Mouse (Mus musculus) midbrain, embryonic 15.5 days (tissue): ENCODE data around the gene Ak2. TPM values are rescaled to one million over a fixed set of nuclear protein-coding genes. Genes with fewer than 3 reads are reported as not detected.

ENCODE experiments used
- ATAC-seq: fragments of 200-750 bp; cut with Nextera tagmentation; replicated peaks from 2 replicates; pipeline ENCODE4 v1.8.0; 2017; ENCODE audit warnings: moderate TSS enrichment
- H3K27ac ChIP-seq: fragments of 300-500 bp; sonication (generic); 2 replicates; pipeline ENCODE4 v1.5.1; 2015; ENCODE audit warnings: mild to moderate bottlenecking, inconsistent platforms
- H3K27me3 ChIP-seq: fragments of 300-500 bp; sonication (generic); replicated peaks from 2 replicates; pipeline ENCODE4 v1.6.1; 2015; ENCODE audit warnings: inconsistent platforms
- H3K36me3 ChIP-seq: fragments of 300-500 bp; sonication (generic); replicated peaks from 2 replicates; pipeline ENCODE4 v1.6.1; 2015; ENCODE audit warnings: inconsistent platforms
- H3K4me1 ChIP-seq: fragments of 300-500 bp; sonication (generic); 2 replicates; pipeline ENCODE4 v1.6.1; 2015; ENCODE audit warnings: inconsistent platforms
- H3K4me2 ChIP-seq: fragments of 300-500 bp; sonication (generic); 2 replicates; pipeline ENCODE4 v1.6.1; 2015; ENCODE audit warnings: inconsistent platforms, mild to moderate bottlenecking, moderate library complexity
- H3K4me3 ChIP-seq: fragments of 300-500 bp; sonication (generic); 2 replicates; pipeline ENCODE4 v1.5.1; 2015; ENCODE audit warnings: mild to moderate bottlenecking, inconsistent platforms
- H3K9ac ChIP-seq: fragments of 300-500 bp; sonication (generic); 2 replicates; pipeline ENCODE4 v1.6.1; 2015; ENCODE audit warnings: mild to moderate bottlenecking, inconsistent platforms
- H3K9me3 ChIP-seq: fragments of 300-500 bp; sonication (generic); 2 replicates; pipeline ENCODE4 v1.6.1; 2016; ENCODE audit warnings: inconsistent platforms
- WGBS: fragments of 180-500 bp; shearing (Covaris S2); methylation state at CpG from one replicate; pipeline ENCODE4 v1.1.7; 2015; ENCODE audit warnings: mixed read lengths; 5-methylcytosine and 5-hydroxymethylcytosine counted together
- polyA plus RNA-seq: library from polyadenylated mRNA; unstranded; fragments of >200 nt; fragmentation: Nextera tagmentation; extraction: Ambion mirVana; gene quantifications from 2 replicates; pipeline ENCODE4 v1.2.1, GENCODE M21; 2015

The Ak2 gene
- polyA plus RNA-seq, 1 experiment from 2014 or later, result 82.4 TPM

DNA sequence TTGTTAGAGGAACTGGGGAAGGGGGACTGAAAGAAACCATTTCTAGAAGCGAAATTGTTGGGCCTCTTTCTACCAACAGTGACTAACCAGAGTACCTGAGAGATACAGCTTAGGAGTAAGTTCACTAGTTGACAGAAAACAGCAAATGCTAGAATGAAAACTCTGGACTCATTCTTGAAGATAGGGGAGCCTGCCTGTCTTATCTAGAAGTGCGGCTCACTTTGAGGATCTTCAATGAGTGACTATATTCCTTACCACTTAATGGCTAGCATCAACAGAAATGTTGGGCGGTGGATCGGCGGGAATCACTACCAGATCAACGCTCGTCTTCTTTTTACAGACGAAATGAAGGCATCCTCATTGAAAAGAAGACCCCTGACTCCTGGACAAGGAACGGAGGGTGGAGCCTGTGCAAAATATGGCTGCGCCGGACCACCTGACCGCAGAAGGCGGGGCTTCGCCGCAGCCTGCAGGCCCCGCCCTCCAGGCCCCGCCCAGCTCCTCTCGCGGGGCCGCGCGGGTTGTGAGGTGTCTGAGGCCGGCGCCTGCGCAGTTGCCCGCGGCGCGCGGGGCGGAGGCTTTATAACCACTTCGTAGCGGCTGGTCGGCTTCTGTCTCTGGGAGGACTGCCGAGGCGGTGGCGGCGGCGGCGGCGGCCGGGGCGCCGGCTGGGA is 65.9 kb downstream of the Ak2 start:
- H3K4me1 ChIP-seq, result peaks cover 34% of the 10 kb centered on the region
- peak overlapping the region; percentile 83 for H3K4me2 ChIP-seq
- WGBS, result 3% methylated on average over 42 of the region's 44 CpGs
- peak; percentile 97 for ATAC-seq
- peak overlapping the region; percentile 93 for H3K27ac ChIP-seq
- H3K4me3 ChIP-seq, result peak overlapping the region; percentile 85
- no peaks in the 10 kb centered on the region for H3K27me3 ChIP-seq
- H3K9me3 ChIP-seq, result no peaks in the 10 kb centered on the region
- H3K36me3 ChIP-seq, result no peaks in the 10 kb centered on the region
- H3K9ac ChIP-seq, result peak overlapping the region; percentile 82

DNA sequence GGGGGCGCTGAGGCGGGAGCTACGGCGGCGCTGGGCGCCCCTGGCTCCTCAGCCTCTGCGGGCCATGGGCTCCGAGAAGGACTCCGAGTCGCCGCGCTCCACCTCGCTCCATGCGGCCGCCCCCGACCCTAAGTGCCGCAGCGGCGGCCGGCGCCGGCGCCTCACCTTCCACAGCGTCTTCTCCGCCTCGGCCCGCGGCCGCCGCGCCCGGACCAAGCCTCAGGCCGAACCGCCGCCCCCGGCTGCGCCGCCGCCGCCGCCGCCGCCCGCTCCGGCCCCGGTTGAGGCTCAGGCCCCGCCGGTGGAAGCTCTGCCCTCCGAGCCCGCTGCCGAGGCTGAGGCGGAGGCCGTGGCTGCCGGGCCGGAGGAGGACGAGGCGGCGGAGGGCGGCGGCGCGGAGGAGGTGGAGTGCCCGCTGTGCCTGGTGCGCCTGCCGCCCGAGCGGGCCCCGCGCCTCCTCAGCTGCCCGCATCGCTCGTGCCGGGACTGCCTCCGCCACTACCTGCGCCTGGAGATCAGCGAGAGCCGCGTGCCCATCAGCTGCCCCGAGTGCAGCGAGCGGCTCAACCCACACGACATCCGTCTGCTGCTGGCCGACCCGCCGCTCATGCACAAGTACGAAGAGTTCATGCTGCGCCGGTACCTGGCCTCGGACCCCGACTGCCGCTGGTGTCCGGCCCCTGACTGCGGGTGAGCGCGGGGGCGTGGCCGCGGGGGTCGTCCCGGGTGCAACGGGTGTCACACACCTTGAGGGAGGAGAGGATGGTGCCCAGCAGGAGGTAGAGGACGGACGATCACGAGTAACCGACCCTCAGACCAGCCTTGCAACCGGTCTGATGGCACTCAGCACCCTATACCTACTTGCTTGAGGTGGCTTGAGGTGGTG is 66.7 kb downstream of the Ak2 start, which contains the start of gene Rnf19b:
Rnf19b (plus strand) TSS at position 65 of the 886 bp plus-strand sequence.
- no peaks in the 10 kb centered on the region for H3K9me3 ChIP-seq
- H3K27ac ChIP-seq, result peak within 1 kb of the TSS; percentile 93
- peaks cover 34% of the 10 kb centered on the region for H3K4me1 ChIP-seq
- H3K36me3 ChIP-seq, result no peaks in the 10 kb centered on the region
- WGBS, result under 1% methylated on average over 95 of the region's 107 CpGs
- peak; percentile 67 for ATAC-seq
- H3K4me3 ChIP-seq, result peak within 1 kb of the TSS; percentile 85
- H3K27me3 ChIP-seq, result no peaks in the 10 kb centered on the region
- H3K4me2 ChIP-seq, result peak within 1 kb of the TSS; percentile 83
- H3K9ac ChIP-seq, result peak within 1 kb of the TSS; percentile 82

DNA sequence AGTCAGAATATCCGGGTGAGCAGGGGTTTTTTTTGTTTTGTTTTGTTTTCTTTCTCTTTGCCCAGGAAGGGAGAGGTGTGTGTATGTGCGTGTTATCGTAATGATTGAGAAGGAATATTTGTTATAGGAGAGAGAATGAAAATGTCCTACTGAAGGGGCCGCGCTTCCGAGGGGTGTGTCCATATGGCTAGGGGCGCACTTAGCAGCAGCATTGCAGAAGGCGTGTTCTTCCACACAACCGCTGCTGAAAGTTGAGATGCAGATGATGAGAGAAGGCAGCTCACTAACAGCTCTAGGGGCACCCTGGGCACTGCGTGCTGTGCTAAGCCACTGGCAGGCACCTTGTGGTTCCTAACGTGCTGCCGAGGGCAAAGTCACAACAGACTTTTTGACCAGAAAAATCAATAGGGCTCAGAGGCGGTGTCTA is 67.4 kb downstream of the Ak2 start:
- H3K4me1 ChIP-seq, result peaks cover 34% of the 10 kb centered on the region
- no peak for ATAC-seq
- H3K27me3 ChIP-seq, result no peaks in the 10 kb centered on the region
- H3K9me3 ChIP-seq, result no peaks in the 10 kb centered on the region
- H3K4me3 ChIP-seq, result peak overlapping the region; percentile 85
- 2% methylated on average over 13 of the region's 13 CpGs for WGBS
- H3K36me3 ChIP-seq, result no peaks in the 10 kb centered on the region
- H3K9ac ChIP-seq, result peak overlapping the region; percentile 82
- peak overlapping the region; percentile 83 for H3K4me2 ChIP-seq
- H3K27ac ChIP-seq, result peak overlapping the region; percentile 93

DNA sequence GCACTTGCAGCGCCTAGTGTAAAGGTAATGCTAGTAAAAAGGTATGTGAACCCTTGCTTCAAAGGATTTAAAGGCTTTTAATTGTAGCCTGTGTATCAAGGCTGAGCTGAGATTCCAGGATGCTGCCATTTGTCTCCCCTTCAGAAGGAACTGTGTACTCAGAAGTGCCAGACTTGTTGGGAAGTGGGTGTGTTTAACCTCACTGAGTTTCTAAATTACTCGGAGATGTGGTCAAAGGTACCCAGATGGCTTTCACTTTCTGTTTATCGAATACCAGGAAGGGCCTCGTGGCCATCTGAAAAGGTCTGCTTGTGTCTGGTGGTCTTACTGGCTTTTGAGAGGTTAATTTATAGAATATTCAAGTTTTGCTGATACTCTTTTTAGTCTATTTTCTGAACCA is 68.2 kb downstream of the Ak2 start:
- peak overlapping the region; percentile 85 for H3K4me3 ChIP-seq
- peak overlapping the region; percentile 83 for H3K4me2 ChIP-seq
- no peaks in the 10 kb centered on the region for H3K9me3 ChIP-seq
- peaks cover 34% of the 10 kb centered on the region for H3K4me1 ChIP-seq
- peak overlapping the region; percentile 11; the same call in 1 of the 2 replicates for H3K9ac ChIP-seq
- no peaks in the 10 kb centered on the region for H3K27me3 ChIP-seq
- H3K36me3 ChIP-seq, result no peaks in the 10 kb centered on the region
- H3K27ac ChIP-seq, result no peak overlapping the region
- WGBS, result 55% methylated on average over 4 of the region's 4 CpGs
- no peak for ATAC-seq

Other genes with a start within 250 kb of the Ak2 start
- 0.28 and 0.34 TPM in 2 replicates for gene A3galt2, start 236.6 kb upstream of the Ak2 start, polyA plus RNA-seq
- gene Zfp362, start 185.9 kb upstream of the Ak2 start, polyA plus RNA-seq, result 40.1 and 42.2 TPM in 2 replicates
- 21.3 and 21.5 TPM in 2 replicates for gene Trim62, start 108.4 kb upstream of the Ak2 start, polyA plus RNA-seq
- 19.1 and 23.2 TPM in 2 replicates for gene Azin2, start 29.5 kb upstream of the Ak2 start, polyA plus RNA-seq
- gene Rnf19b, start 66.3 kb downstream of the Ak2 start, polyA plus RNA-seq, result 34.6 and 35.4 TPM in 2 replicates
- not detected in 2 replicates for gene Tmem54, start 113.6 kb downstream of the Ak2 start, polyA plus RNA-seq
- 76.7 and 78.1 TPM in 2 replicates for gene Hpca, start 130.1 kb downstream of the Ak2 start, polyA plus RNA-seq
- 7.0 and 7.8 TPM in 2 replicates for gene Fndc5, start 145.0 kb downstream of the Ak2 start, polyA plus RNA-seq
- 21.8 and 24.4 TPM in 2 replicates for gene S100pbp, start 197.8 kb downstream of the Ak2 start, polyA plus RNA-seq
- gene Yars, start 197.8 kb downstream of the Ak2 start, polyA plus RNA-seq, result 114 and 116 TPM in 2 replicates